Mouse (Mus musculus) lung, embryonic 16.5 days (tissue): ENCODE measurements around the gene Aar2. TPM values are rescaled to one million over a fixed set of nuclear protein-coding genes. Genes with fewer than 3 reads are reported as not detected.
A peak's percentile ranks its signal among the peaks of the same experiment; 100 is the strongest.

Experiments
- ATAC-seq: fragments of 200-750 bp; cut with Nextera tagmentation; 2 replicates; pipeline ENCODE4 v1.8.0; 2017; ENCODE audit warnings: low read depth, mild to moderate bottlenecking, moderate library complexity
- H3K27ac ChIP-seq: fragments of 300-500 bp; sonication (generic); 2 replicates; pipeline ENCODE4 v1.5.1; 2014; ENCODE audit warnings: mild to moderate bottlenecking, control low read depth, low read length
- H3K27me3 ChIP-seq: fragments of 300-500 bp; sonication (generic); 2 replicates; pipeline ENCODE4 v1.6.1; 2014; ENCODE audit warnings: low read depth, low read length, mixed read lengths; ENCODE audit not compliant: control insufficient read depth, insufficient read depth
- H3K36me3 ChIP-seq: fragments of 300-500 bp; sonication (generic); 2 replicates; pipeline ENCODE4 v1.6.1; 2014; ENCODE audit warnings: low read length; ENCODE audit not compliant: control insufficient read depth, insufficient read depth
- H3K4me1 ChIP-seq: fragments of 300-500 bp; sonication (generic); replicated peaks from 2 replicates; pipeline ENCODE4 v1.6.1; 2014; ENCODE audit warnings: low read length, mixed read lengths; ENCODE audit not compliant: control insufficient read depth, insufficient read depth
- H3K4me2 ChIP-seq: fragments of 300-500 bp; sonication (generic); 2 replicates; pipeline ENCODE4 v1.6.1; 2014; ENCODE audit warnings: low read depth, low read length, control low read depth
- H3K4me3 ChIP-seq: fragments of 300-500 bp; sonication (generic); 2 replicates; pipeline ENCODE4 v1.5.1; 2014; ENCODE audit warnings: mild to moderate bottlenecking, low read length, control low read depth
- H3K9ac ChIP-seq: fragments of 300-500 bp; sonication (generic); 2 replicates; pipeline ENCODE4 v1.6.1; 2014; ENCODE audit warnings: low read length, control low read depth
- H3K9me3 ChIP-seq: fragments of 300-500 bp; sonication (generic); 2 replicates; pipeline ENCODE4 v1.6.1; 2016; ENCODE audit warnings: low read length; ENCODE audit not compliant: control insufficient read depth
- WGBS: fragments of 180-500 bp; shearing (Covaris S2); extraction: QIAGEN DNeasy Blood & Tissue Kit; methylation state at CpG from one replicate; pipeline ENCODE4 v1.1.7; 2014; 5-methylcytosine and 5-hydroxymethylcytosine counted together
- polyA plus RNA-seq: library from polyadenylated mRNA; unstranded; fragments of >200 nt; fragmentation: Nextera tagmentation; extraction: Ambion mirVana; gene quantifications from 2 replicates; pipeline ENCODE4 v1.2.1, GENCODE M21; 2015

Gene Aar2
- polyA plus RNA-seq, 1 experiment from 2014 or later = 31.0 TPM

GRCm38 (mm10) chr2:156518306-156518705, 29.1 kb upstream of the Aar2 start:
- H3K4me1 ChIP-seq = no peaks in the 10 kb centered on the region
- ATAC-seq = no peak
- H3K9ac ChIP-seq = no peak overlapping the region
- H3K9me3 ChIP-seq = no peaks in the 10 kb centered on the region
- no peak overlapping the region for H3K4me2 ChIP-seq
- no peak overlapping the region for H3K4me3 ChIP-seq
- no peak overlapping the region for H3K27ac ChIP-seq
- 72% methylated on average over 6 of the region's 6 CpGs for WGBS
- H3K27me3 ChIP-seq = no peaks in the 10 kb centered on the region
- peaks cover 8% of the 10 kb centered on the region; the same call in 1 of the 2 replicates for H3K36me3 ChIP-seq

GRCm38 (mm10) chr2:156519584-156519983, 27.8 kb upstream of the Aar2 start:
- H3K27me3 ChIP-seq = no peaks in the 10 kb centered on the region
- H3K9ac ChIP-seq = no peak overlapping the region
- no peaks in the 10 kb centered on the region for H3K9me3 ChIP-seq
- no peak overlapping the region for H3K27ac ChIP-seq
- H3K4me1 ChIP-seq = no peaks in the 10 kb centered on the region
- WGBS = 83% methylated on average over 5 of the region's 5 CpGs
- H3K4me3 ChIP-seq = no peak overlapping the region
- peaks cover 3% of the 10 kb centered on the region; the same call in 1 of the 2 replicates for H3K36me3 ChIP-seq
- no peak overlapping the region for H3K4me2 ChIP-seq
- no peak for ATAC-seq

DNA sequence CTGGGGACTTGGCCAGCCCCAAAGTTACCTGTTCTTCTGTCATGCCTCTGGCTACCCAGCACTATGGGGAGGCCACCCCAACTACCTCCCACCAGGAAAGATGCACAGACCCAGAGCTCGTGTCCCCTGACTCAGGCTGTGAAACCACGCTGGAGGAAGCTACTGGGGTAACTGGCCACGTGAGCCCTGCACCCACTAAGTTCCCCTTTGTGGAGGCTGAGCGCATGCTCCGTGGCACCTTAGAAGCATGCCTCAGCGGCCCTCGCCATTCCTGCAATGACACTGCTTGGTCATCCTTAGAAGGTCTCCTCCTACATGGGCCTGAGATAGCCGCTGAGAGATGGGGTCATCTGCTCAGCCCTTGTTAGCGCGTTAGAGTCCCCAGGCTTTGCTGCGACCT, 24.4 kb upstream of the Aar2 start:
- Histone ChIP-seq H3K4me1 (no peaks in the 10 kb centered on the region), H3K9ac (no peak overlapping the region), H3K27ac (no peak overlapping the region), H3K9me3 (no peaks in the 10 kb centered on the region), H3K27me3 (no peaks in the 10 kb centered on the region), H3K36me3 (0 out of 2 replicates have a peak, but pooled peaks cover 2% of the 10 kb centered on the region), H3K4me3 (no peak overlapping the region), H3K4me2 (no peak overlapping the region)
- no peak for ATAC-seq
- WGBS = 87% methylated on average over 11 of the region's 11 CpGs

DNA sequence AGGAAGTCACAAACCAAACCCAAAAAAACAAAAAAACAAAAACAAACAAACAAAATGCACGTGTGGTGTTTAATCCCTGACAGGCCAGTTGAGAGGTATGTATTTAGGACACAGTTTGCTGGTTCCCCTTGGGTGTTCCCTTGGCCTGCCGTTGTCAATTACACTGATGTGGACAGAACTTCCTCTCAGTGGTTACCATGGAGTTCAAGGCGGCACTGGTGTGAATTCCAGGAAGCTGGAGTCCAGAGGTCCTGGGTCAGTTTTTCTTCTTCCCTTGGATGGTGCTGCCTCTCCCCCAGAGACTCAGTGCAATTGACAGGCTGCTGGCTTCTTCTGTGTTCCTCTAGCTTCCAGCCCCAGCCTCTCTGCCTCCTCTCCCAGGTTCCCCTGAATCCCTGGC, 23.3 kb upstream of the Aar2 start:
- no peak for ATAC-seq
- Histone ChIP-seq H3K4me1 (no peaks in the 10 kb centered on the region), H3K4me3 (no peak overlapping the region), H3K9ac (no peak overlapping the region), H3K4me2 (no peak overlapping the region), H3K9me3 (no peaks in the 10 kb centered on the region), H3K27ac (no peak overlapping the region), H3K36me3 (0 out of 2 replicates have a peak, but pooled peaks cover 2% of the 10 kb centered on the region), H3K27me3 (no peaks in the 10 kb centered on the region)
- WGBS = 26% methylated on average over 3 of the region's 3 CpGs

- WGBS = 57% methylated on average over 2 of the region's 2 CpGs
- Histone ChIP-seq H3K27me3 (no peaks in the 10 kb centered on the region), H3K4me2 (no peak overlapping the region), H3K9ac (no peak overlapping the region), H3K9me3 (no peaks in the 10 kb centered on the region), H3K4me1 (peaks cover 3% of the 10 kb centered on the region; the same call in 1 of the 2 replicates), H3K4me3 (no peak overlapping the region), H3K36me3 (no peaks in the 10 kb centered on the region), H3K27ac (no peak overlapping the region)
- ATAC-seq = no peak
These were observed 17.7 kb upstream of the Aar2 start for GRCm38 (mm10) chr2:156529726-156530125.

DNA sequence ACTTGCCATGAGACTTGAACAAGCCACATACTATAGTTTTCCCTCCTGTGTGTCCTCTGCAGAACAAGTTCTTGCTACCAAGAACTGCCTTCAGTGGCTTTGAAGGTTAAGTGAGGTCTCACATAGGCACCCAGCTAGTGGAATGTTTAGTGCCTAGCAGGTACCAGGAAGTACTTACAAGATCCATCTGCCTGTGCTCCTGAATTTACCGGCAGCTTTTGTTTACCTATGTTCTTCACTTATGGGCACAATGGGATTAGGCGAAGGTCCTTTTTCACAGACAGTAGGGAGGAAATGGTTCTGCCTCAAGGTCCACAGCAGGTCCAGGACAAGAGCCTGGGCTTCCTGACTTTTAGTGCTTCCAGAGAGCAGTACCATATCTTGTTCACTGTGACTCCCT, 14.2 kb upstream of the Aar2 start:
- no peaks in the 10 kb centered on the region for H3K27me3 ChIP-seq
- H3K4me2 ChIP-seq = no peak overlapping the region
- ATAC-seq = no peak
- no peaks in the 10 kb centered on the region for H3K36me3 ChIP-seq
- H3K9ac ChIP-seq = no peak overlapping the region
- no peak overlapping the region for H3K4me3 ChIP-seq
- 38% methylated on average over 2 of the region's 2 CpGs for WGBS
- no peaks in the 10 kb centered on the region for H3K9me3 ChIP-seq
- no peak overlapping the region for H3K27ac ChIP-seq
- H3K4me1 ChIP-seq = peaks cover 3% of the 10 kb centered on the region; the same call in 1 of the 2 replicates

- H3K4me2 ChIP-seq = no peak overlapping the region
- H3K4me1 ChIP-seq = no peaks in the 10 kb centered on the region
- peak; percentile 70 for ATAC-seq
- H3K36me3 ChIP-seq = no peaks in the 10 kb centered on the region
- H3K4me3 ChIP-seq = no peak overlapping the region
- no peak overlapping the region for H3K9ac ChIP-seq
- H3K9me3 ChIP-seq = no peaks in the 10 kb centered on the region
- H3K27ac ChIP-seq = no peak overlapping the region; the same call in 1 of the 2 replicates
- no peaks in the 10 kb centered on the region for H3K27me3 ChIP-seq
- 57% methylated on average over 7 of the region's 7 CpGs for WGBS
These were observed 8.4 kb upstream of the Aar2 start for GRCm38 (mm10) chr2:156538817-156539555.

DNA sequence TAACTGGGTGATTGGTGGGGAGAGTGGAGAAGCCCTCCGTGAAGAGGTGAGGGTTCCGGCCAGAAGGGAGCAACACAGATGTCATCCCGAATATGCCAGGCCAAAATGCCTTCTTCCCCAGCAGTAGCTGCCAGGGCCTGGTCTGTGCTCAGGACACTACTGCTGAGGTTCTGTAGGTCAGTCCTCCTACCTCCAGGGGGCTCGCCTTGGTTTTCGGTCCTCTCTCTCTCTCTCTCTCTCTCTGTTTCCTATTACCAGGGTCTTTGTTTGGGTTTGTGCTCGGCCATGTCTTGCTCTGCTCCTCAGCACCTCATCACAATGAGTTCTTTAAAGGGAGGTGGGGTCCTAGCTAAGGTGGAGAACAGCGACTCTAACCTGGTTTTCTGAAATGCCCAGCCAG, 6.4 kb upstream of the Aar2 start:
- Histone ChIP-seq H3K4me1 (no peaks in the 10 kb centered on the region), H3K9ac (no peak overlapping the region), H3K27ac (no peak overlapping the region), H3K36me3 (no peaks in the 10 kb centered on the region), H3K4me2 (no peak overlapping the region), H3K27me3 (no peaks in the 10 kb centered on the region), H3K9me3 (no peaks in the 10 kb centered on the region), H3K4me3 (no peak overlapping the region)
- WGBS = 83% methylated on average over 7 of the region's 7 CpGs
- no peak for ATAC-seq

DNA sequence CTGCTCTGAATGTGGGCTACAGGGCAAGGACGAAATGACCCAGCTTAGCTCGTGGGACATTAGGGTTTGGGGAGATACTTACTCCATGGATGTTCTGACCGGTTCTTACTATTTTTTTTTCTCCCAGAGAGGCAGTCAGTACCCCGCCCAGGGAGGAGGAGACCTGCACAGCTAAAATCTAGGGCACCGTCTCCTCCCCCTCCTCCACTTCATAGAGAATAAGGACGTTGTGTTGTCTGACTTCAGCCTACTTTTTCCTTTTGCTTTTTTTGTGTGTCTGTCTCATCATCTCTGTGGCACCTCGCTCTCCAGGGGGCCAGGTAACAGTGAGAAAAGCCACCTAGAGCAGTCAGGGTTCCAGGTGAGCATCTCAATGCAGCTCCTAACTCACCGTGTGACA, 5.0 kb upstream of the Aar2 start:
- ATAC-seq = no peak
- WGBS = 78% methylated on average over 8 of the region's 8 CpGs
- H3K9me3 ChIP-seq = no peaks in the 10 kb centered on the region

More for the DNA sequence above, 5.0 kb upstream of the Aar2 start:
- no peak overlapping the region for H3K4me3 ChIP-seq
- H3K9ac ChIP-seq = no peak overlapping the region
- no peaks in the 10 kb centered on the region for H3K27me3 ChIP-seq
- no peak overlapping the region for H3K27ac ChIP-seq
- peaks cover 3% of the 10 kb centered on the region; the same call in 1 of the 2 replicates for H3K4me1 ChIP-seq
- no peaks in the 10 kb centered on the region for H3K36me3 ChIP-seq
- no peak overlapping the region for H3K4me2 ChIP-seq
